Mouse (Mus musculus) effector memory CD4-positive, alpha-beta T cell, adult 7 months (primary cell): ENCODE measurements around the gene Ralgapa1. TPM values are rescaled to one million over a fixed set of nuclear protein-coding genes. Genes with fewer than 3 reads are reported as not detected.

ENCODE experiments used
- polyA plus RNA-seq: library from polyadenylated mRNA; unstranded; fragments of 100-300 nt; shearing (Covaris generic); gene quantifications from one replicate; pipeline ENCODE4 v1.2.1, GENCODE M21; 2017

Gene Ralgapa1
- polyA plus RNA-seq = 44.8 TPM

DNA sequence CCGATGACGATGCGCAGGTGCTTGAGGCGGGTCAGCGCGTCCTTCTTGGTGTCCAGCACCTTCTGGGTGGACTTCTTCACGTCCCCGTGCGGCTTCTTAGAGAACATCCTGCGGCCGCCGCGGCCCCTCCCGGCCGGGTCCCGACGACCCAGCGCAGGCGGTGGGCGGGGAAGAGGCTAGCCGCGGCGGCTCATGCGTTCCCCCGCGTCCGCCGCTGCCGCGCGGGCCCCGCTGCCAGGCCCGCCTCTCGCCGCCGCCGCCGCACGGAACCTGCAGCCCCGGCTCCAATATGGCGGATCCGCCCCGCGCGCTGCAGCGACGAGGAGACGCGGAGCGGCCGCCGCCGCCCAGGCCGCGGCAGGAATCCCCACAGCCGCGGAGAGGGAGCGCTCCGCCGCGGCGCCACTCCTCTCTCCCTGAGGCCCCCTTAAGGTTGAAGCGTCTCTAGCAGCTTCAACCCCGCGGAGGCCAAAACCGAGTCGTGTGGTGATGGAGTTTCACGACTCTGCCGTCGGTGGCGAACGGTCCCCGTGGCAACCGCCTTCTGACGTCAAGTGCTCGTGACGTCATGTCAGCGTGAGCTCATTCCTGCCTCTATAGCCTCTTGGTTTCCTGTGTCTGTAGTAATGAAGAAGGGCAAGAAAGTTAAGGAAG is at the start of gene Ralgapa1:
Gene Ralgapa1, minus strand, starts transcription at position 507 of the 654 bp plus-strand sequence.

DNA sequence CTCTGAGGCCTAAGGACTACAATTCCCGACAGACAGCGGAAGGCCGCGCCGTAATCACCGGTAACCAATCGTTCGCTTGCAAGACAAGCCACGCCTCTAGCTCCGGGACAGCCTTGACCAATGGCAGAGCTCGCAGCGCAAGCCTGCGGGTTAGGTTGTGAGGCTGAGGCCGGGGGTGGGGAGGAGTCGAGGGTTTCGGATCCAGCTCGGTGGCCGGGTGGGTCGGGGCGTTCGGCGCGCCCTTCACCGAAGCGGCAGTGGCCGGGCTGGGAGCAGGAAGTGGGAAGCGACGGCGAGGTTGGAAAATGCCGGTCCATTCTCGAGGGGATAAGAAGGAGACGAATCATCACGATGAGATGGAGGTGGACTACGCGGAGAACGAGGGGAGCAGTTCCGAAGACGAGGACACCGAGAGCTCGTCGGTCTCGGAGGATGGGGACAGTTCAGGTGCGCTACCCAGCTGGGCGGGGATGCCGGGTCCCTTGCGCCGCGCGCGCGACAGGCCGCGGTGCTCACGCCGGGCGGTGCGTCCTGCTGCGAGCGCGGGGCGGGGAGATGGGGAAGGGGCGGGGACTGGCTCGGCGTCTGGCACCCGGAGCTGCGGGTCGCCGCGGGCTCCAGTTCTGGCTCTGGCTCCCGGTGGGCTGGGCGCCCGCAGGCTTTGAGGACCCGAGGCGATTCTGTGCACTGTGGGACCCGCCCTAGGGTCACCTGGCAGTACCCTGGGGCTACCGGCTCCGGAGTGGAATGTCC is 15.4 kb upstream of the Ralgapa1 start, which contains the start of gene Brms1l:
Gene Brms1l, plus strand, starts transcription at position 126 of the 753 bp plus-strand sequence.

DNA sequence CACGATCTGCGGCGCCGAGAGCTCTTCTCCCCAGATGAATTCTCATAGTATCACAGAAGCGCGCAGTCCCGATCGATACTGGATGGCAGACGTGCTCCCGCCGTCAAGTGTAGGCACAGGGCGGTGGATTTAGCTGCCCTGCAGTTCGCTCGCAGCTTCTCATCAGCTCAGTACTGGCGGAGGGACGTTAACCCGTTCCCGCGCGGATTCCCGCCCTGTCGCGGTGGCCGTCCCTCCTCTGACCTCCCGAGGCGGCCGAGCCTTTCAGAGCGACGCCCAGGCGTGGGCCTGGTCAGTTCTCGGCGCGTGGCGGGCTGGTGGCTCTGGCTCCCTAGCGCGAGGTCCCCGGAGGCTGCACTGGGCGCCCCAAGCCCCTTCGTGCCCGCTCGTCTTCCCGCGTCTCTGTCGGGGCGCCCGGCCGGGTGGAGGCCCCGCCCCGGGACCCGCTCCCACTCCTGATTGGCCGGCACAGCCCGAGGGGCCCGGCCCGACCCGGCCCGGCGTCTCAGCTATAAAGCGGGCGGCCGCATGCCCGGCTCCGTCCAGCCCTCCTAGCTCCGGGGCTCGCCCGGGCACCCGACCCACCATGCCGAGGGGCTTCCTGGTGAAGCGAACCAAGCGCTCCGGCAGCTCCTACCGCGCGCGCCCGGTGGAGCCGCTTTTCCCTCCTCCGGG is 221.9 kb downstream of the Ralgapa1 start, which contains the start of gene Insm2:
Gene Insm2, plus strand, starts transcription at position 541 of the 675 bp plus-strand sequence.

DNA sequence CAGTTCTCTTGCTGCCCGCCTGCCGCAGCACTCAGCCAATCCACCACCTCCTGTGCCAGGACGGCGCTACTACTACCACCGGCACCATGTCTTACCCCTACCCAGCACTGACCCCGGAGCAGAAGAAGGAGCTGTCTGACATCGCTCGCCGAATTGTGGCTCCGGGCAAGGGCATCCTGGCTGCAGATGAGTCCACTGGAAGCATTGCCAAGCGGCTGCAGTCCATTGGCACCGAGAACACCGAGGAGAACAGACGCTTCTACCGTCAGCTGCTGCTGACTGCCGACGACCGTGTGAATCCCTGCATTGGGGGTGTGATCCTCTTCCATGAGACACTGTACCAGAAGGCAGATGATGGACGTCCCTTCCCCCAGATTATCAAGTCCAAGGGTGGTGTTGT is 255.8 kb downstream of the Ralgapa1 start, which contains the start of gene Aldoart2:
Gene Aldoart2, plus strand, starts transcription at position 34 of the 400 bp plus-strand sequence.

Other genes with a start within 250 kb of the Ralgapa1 start
- gene Insm2, start 221.7 kb downstream of the Ralgapa1 start, polyA plus RNA-seq = 0.18 TPM
- gene Brms1l, start 15.2 kb upstream of the Ralgapa1 start, polyA plus RNA-seq = 11.5 TPM